Mouse (Mus musculus): Measurements from ENCODE around the gene Fgr.

DNA sequence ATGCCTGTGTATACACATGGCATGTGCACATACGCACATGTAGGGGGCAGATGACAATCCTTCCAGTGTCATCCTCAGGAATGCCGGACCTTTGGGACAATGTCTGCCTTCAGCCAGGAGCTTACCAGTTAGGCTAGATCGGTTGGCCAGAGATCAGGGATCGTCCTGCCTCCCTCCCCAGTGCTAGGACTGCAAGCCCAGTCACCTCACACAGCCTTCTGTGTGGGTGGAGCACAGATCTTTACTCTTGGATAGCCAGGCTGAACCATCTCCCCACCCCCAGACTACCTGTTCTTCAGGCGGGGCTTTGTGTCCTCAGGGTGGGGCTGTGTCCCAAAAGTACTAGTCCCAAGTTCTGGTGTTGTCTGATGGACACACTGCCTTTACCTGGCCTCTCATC is 13.6 kb upstream of the Fgr start:
- TF ChIP-seq CTCF (IDR thresholded peaks at IDR 0.05; ENCODE audit: borderline replicate concordance, insufficient read depth, low read depth, low read length): no peak
- TF ChIP-seq POLR2A (IDR thresholded peaks at IDR 0.05; ENCODE audit: borderline replicate concordance, insufficient read depth, low read length): no peak
